In the genomic region with DNA sequence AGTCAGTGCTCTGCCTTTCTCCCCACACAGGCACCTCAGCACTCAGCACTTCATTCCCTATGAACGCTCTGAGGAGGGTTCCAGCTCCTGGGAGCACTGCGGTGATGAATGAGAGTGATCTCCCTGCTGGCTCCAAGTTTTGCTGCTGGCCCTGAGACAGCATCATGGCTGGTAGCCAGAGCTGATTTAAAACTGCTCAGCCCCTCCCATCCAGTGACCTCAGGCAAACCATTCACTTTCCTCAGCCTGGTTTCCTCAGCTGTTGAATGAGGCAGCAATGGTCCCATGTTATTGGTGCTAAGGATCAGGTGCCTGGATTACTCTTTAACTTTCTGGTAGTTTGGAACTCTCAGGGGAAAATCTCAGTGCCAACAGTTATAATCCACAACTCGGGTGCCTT, we compare ENCODE assay signal across 7 mouse cellular contexts. TPM values are rescaled to one million over a fixed set of nuclear protein-coding genes. Genes with fewer than 3 reads are reported as not detected.
DNase-seq lines count a peak whose midpoint lies in the region; ATAC-seq and TF ChIP-seq lines count a peak whose summit lies in the region.

Chrna4 (minus strand) TSS at position 110 of the 400 bp plus-strand sequence.

- no peaks in the 10 kb centered on the region for H3K27me3 ChIP-seq in hindbrain, embryonic 16.5 days (replicated peaks; ENCODE audit: control insufficient read depth, insufficient read depth, low read length)
- H3K27me3 ChIP-seq in limb, embryonic 14.5 days (ENCODE audit: control insufficient read depth, insufficient read depth, low read length): peaks cover 25% of the 10 kb centered on the region

- H3K4me3 ChIP-seq in left cerebral cortex, adult 2 months: no peak within 1 kb of the TSS
- H3K4me3 ChIP-seq in hindbrain, embryonic 16.5 days (ENCODE audit: low read length): no peak within 1 kb of the TSS
- H3K4me3 ChIP-seq in limb, embryonic 14.5 days (replicated peaks; ENCODE audit: low read length): no peak within 1 kb of the TSS

- H3K27ac ChIP-seq in left cerebral cortex, adult 2 months: no peak within 1 kb of the TSS
- peak within 1 kb of the TSS; percentile 1; the same call in 1 of the 2 replicates for H3K27ac ChIP-seq in hindbrain, embryonic 16.5 days (ENCODE audit: low read depth, low read length)
- no peak within 1 kb of the TSS for H3K27ac ChIP-seq in limb, embryonic 14.5 days (replicated peaks; ENCODE audit: low read depth, low read length)

- TF ChIP-seq CTCF in left cerebral cortex, adult 2 months (IDR thresholded peaks at IDR 0.05): no peak
- TF ChIP-seq CTCF in brain, embryonic 14.5 days (IDR thresholded peaks at IDR 0.05; ENCODE audit: borderline replicate concordance, extremely low read depth, insufficient read depth, insufficient read length): no peak

- intact Hi-C loops in left cerebral cortex, adult 2 months (cut with DNase I): no loop called here

- H3K9ac ChIP-seq in hindbrain, embryonic 16.5 days (ENCODE audit: low read depth, low read length): no peak within 1 kb of the TSS
- H3K9ac ChIP-seq in limb, embryonic 14.5 days (ENCODE audit: low read depth, low read length, severe bottlenecking): no peak within 1 kb of the TSS

- H3K9me3 ChIP-seq in hindbrain, embryonic 16.5 days (ENCODE audit: control insufficient read depth, low read length): no peaks in the 10 kb centered on the region
- no peaks in the 10 kb centered on the region for H3K9me3 ChIP-seq in limb, embryonic 14.5 days (ENCODE audit: control insufficient read depth, low read length)

- ATAC-seq in hindbrain, embryonic 16.5 days: no peak
- no peak for ATAC-seq in limb, embryonic 14.5 days (ENCODE audit: low FRiP score, low read depth)
- ATAC-seq in erythroblast, adult 5-6 weeks (replicated peaks; ENCODE audit: low FRiP score, poor library complexity, severe bottlenecking): no peak

- no peak for DNase-seq in left cerebral cortex, adult 2 months (ENCODE audit: extremely low spot score in 1 of 2, low spot score in 2 of 2)
- no peak for DNase-seq in left cerebral cortex, adult 9 months (ENCODE audit: low spot score in 2 of 2)
- peak; percentile 80 for DNase-seq in brain, embryonic 14.5 days (ENCODE audit: low read depth)
- DNase-seq in limb, embryonic 14.5 days (ENCODE audit: low spot score): peak; percentile 29
- no peak for DNase-seq in urinary bladder, adult 18-20 months (ENCODE audit: low spot score in 2 of 2)

- H3K4me2 ChIP-seq in hindbrain, embryonic 16.5 days (ENCODE audit: low read length): no peak within 1 kb of the TSS
- no peak within 1 kb of the TSS for H3K4me2 ChIP-seq in limb, embryonic 14.5 days (replicated peaks; ENCODE audit: low read depth, low read length, severe bottlenecking)

- peaks cover 26% of the 10 kb centered on the region for H3K4me1 ChIP-seq in hindbrain, embryonic 16.5 days (ENCODE audit: control insufficient read depth, insufficient read depth, low read depth, low read length)
- no peaks in the 10 kb centered on the region for H3K4me1 ChIP-seq in limb, embryonic 14.5 days (ENCODE audit: control insufficient read depth, insufficient read depth, low read length)

- TF ChIP-seq POLR2A in brain, embryonic 14.5 days (IDR thresholded peaks at IDR 0.05; ENCODE audit: borderline replicate concordance, extremely low read depth, insufficient read depth, insufficient read length, poor library complexity, severe bottlenecking): no peak
- TF ChIP-seq POLR2A in limb, embryonic 14.5 days (IDR thresholded peaks at IDR 0.05; ENCODE audit: borderline replicate concordance, extremely low read depth, insufficient read depth, insufficient read length): no peak

- no peaks in the 10 kb centered on the region for H3K36me3 ChIP-seq in hindbrain, embryonic 16.5 days (ENCODE audit: control insufficient read depth, insufficient read depth, low read length)
- no peaks in the 10 kb centered on the region for H3K36me3 ChIP-seq in limb, embryonic 14.5 days (ENCODE audit: control insufficient read depth, insufficient read depth, low read length)

- 30% methylated on average over 3 of the region's 3 CpGs for WGBS in hindbrain, embryonic 16.5 days
- WGBS in limb, embryonic 14.5 days: 52% methylated on average over 3 of the region's 3 CpGs

RNA-seq across cellular contexts. Expression of gene Chrna4, which starts in this region (rescaled TPM):
- 10 to 100 TPM; 34.8 to 36.0 TPM for total RNA-seq in left cerebral cortex, adult 2 months (2021)
- polyA plus RNA-seq in brain, embryonic 14.5 days (2012; rRNA removed): 14.8 and 42.9 TPM in 2 replicates
- polyA plus RNA-seq in hindbrain, embryonic 16.5 days (2015; fragmentation: Nextera tagmentation; extraction: Ambion mirVana): 40.4 and 43.8 TPM in 2 replicates
- 1.9 and 3.1 TPM in 2 replicates for polyA plus RNA-seq in limb, embryonic 14.5 days (2012; rRNA removed)
- 2.5 and 2.7 TPM in 2 replicates for polyA plus RNA-seq in limb, embryonic 14.5 days (2014; fragmentation: Nextera tagmentation; extraction: Ambion mirVana)
- total RNA-seq in erythroblast, adult 5-6 weeks (2015; ENCODE audit: low replicate concordance): not detected in 2 replicates
- total RNA-seq in erythroblast, adult 5-6 weeks (2017; ENCODE audit: low replicate concordance): not detected in 2 replicates

Comparison
In these comparisons a context has a peak if more than half of its experiments do, and no peak if none do; other contexts are left out.
1. RNA of gene Chrna4 (total RNA-seq): 34.8 to 36.0 TPM in left cerebral cortex, adult 2 months; not detected in erythroblast, adult 5-6 weeks; every median in the first group is over 10 times any median in the second.
2. DNase-seq: peak in brain, embryonic 14.5 days (single experiment) and limb, embryonic 14.5 days (single experiment); none in left cerebral cortex, adult 2 months (0 of 2), left cerebral cortex, adult 9 months (0 of 2) and urinary bladder, adult 18-20 months (0 of 2).